Mouse (Mus musculus) forebrain, embryonic 14.5 days (tissue): ENCODE results near the gene Sdc1. TPM values are rescaled to one million over a fixed set of nuclear protein-coding genes. Genes with fewer than 3 reads are reported as not detected.

Experiments
- ATAC-seq: fragments of 200-750 bp; cut with Nextera tagmentation; 2 replicates; pipeline ENCODE4 v1.8.0; 2017; ENCODE audit warnings: mild to moderate bottlenecking, moderate library complexity
- DNase-seq: peaks from one replicate; pipeline ENCODE4 v3.0.0-alpha.2; 2015; ENCODE audit warnings: low spot score
- H3K27ac ChIP-seq: fragments of 300-500 bp; sonication (generic); 2 replicates; pipeline ENCODE4 v1.5.1; 2014; ENCODE audit warnings: low read depth, mild to moderate bottlenecking, control low read depth, low read length, moderate library complexity
- H3K27me3 ChIP-seq: fragments of 300-500 bp; sonication (generic); replicated peaks from 2 replicates; pipeline ENCODE4 v1.6.1; 2014; ENCODE audit warnings: low read length, control low read depth, mixed read lengths; ENCODE audit not compliant: control insufficient read depth, insufficient read depth
- H3K36me3 ChIP-seq: fragments of 300-500 bp; sonication (generic); 2 replicates; pipeline ENCODE4 v1.6.1; 2014; ENCODE audit warnings: low read length, control low read depth; ENCODE audit not compliant: control insufficient read depth, insufficient read depth
- H3K4me1 ChIP-seq: fragments of 300-500 bp; sonication (generic); 2 replicates; pipeline ENCODE4 v1.6.1; 2014; ENCODE audit warnings: antibody characterized with exemption, low read length, control low read depth; ENCODE audit not compliant: control insufficient read depth, insufficient read depth
- H3K4me2 ChIP-seq: fragments of 300-500 bp; sonication (generic); 2 replicates; pipeline ENCODE4 v1.6.1; 2014; ENCODE audit warnings: mild to moderate bottlenecking, control low read depth, low read length
- H3K4me3 ChIP-seq: fragments of 300-500 bp; sonication (generic); 2 replicates; pipeline ENCODE4 v1.5.1; 2014; ENCODE audit warnings: low read depth, low read length, control low read depth
- H3K9ac ChIP-seq: fragments of 300-500 bp; sonication (generic); 2 replicates; pipeline ENCODE4 v1.6.1; 2014; ENCODE audit warnings: mild to moderate bottlenecking, low read length, control low read depth, moderate library complexity
- H3K9me3 ChIP-seq: fragments of 300-500 bp; sonication (generic); replicated peaks from 2 replicates; pipeline ENCODE4 v1.6.1; 2016; ENCODE audit warnings: low read length, control low read depth, mixed read lengths; ENCODE audit not compliant: control insufficient read depth
- WGBS: fragments of 180-500 bp; shearing (Covaris S2); extraction: QIAGEN DNeasy Blood & Tissue Kit; methylation state at CpG from one replicate; pipeline ENCODE4 v1.1.7; 2014; 5-methylcytosine and 5-hydroxymethylcytosine counted together
- polyA plus RNA-seq: library from polyadenylated mRNA; unstranded; fragments of >200 nt; fragmentation: Nextera tagmentation; extraction: Ambion mirVana; gene quantifications from 2 replicates; pipeline ENCODE4 v1.2.1, GENCODE M21; 2014

The Sdc1 gene
- polyA plus RNA-seq, 1 experiment from 2014 or later = 21.3 TPM

DNA sequence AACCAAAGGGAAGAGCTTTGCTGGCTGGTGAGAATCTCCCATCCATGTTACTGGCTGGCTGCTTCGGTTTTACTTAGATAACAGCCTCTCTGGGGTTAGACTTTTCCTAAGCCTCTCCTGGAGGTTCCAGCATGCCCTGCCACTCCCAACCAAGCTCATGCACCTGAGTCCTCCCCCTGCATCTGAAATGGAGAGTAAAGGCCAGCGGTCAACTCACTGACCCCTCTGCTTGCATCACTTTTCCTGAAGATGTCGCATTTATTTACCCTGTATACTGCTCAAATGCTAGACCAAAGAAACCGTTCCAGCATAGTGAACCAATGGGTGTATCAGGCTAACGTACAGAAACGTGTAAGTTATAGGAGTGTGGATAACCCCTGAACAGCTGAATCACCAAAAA is 38.5 kb downstream of the Sdc1 start:
- Histone ChIP-seq H3K27ac (no peak overlapping the region), H3K4me1 (no peaks in the 10 kb centered on the region), H3K9me3 (no peaks in the 10 kb centered on the region), H3K4me2 (no peak overlapping the region), H3K36me3 (no peaks in the 10 kb centered on the region), H3K27me3 (no peaks in the 10 kb centered on the region), H3K9ac (no peak overlapping the region), H3K4me3 (no peak overlapping the region)
- ATAC-seq (no peak), DNase-seq (no peak)
- WGBS = 89% methylated on average over 6 of the region's 6 CpGs

GRCm38 (mm10) chr12:8810966-8811365 is 39.8 kb downstream of the Sdc1 start:
- Histone ChIP-seq H3K4me3 (no peak overlapping the region), H3K9me3 (no peaks in the 10 kb centered on the region), H3K36me3 (no peaks in the 10 kb centered on the region), H3K4me1 (no peaks in the 10 kb centered on the region), H3K27ac (no peak overlapping the region), H3K27me3 (no peaks in the 10 kb centered on the region), H3K4me2 (no peak overlapping the region), H3K9ac (no peak overlapping the region)
- ATAC-seq (no peak), DNase-seq (no peak)
- WGBS = 66% methylated on average over 2 of the region's 2 CpGs

DNA sequence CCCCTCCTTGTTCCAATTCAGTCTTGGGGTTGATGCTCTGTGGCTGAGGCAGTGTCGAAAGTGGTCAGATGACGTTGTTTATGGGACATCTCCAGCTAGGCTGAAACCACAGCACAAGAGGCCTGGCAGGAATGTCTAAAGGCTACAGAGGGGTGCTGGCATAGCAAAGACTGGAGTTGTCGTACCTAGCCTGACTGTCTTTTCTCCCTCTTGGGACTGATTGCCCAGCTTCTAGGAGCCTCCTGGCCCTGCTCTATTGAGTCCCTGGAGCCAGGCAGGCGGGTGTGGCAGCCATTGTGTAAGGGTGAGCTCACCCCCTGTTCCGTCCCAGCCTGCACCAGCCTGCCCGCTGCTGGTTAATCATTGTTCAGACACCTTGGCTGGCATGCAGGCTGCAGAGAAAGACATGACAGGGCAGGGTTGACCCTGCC is 40.3 kb downstream of the Sdc1 start:
- Histone ChIP-seq H3K27ac (no peak overlapping the region), H3K9ac (no peak overlapping the region), H3K4me3 (no peak overlapping the region), H3K4me2 (no peak overlapping the region), H3K36me3 (no peaks in the 10 kb centered on the region), H3K27me3 (no peaks in the 10 kb centered on the region), H3K4me1 (no peaks in the 10 kb centered on the region), H3K9me3 (no peaks in the 10 kb centered on the region)
- ATAC-seq (no peak), DNase-seq (no peak)
- 59% methylated on average over 6 of the region's 6 CpGs for WGBS

DNA sequence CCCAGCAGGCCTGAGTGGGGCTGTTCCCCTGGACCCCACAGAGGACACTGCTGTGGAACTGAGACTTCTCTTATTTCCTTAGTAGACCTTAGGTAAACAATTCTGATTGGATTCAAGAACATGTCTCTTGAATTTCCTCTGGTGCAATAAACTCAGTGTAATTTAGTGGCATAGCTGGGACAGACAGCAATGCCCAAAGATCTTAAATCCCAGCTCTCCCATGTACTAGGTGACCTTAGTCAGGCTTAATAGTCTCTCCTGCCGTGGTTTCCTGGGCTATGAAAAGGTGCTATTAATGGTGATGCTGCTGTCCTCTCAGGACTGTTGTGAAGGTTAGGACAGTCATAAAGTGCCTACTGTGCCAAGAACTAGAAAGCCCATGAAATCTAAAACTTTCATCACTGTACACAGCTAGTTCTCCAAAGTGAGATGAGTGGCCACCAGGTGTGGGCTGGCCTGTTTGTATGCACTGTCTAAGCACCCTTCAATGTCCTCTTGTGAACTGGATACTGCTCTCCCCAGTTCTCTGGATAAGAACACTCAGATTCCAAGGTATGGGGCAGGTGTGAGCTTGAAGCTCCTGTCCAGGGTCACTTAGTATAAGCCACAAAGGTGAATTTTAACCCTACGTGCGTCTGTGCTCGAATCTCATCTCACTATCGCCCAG is 40.9 kb downstream of the Sdc1 start:
- Histone ChIP-seq H3K9ac (no peak overlapping the region), H3K4me3 (no peak overlapping the region), H3K27me3 (no peaks in the 10 kb centered on the region), H3K27ac (no peak overlapping the region), H3K36me3 (no peaks in the 10 kb centered on the region), H3K4me1 (no peaks in the 10 kb centered on the region), H3K4me2 (no peak overlapping the region), H3K9me3 (no peaks in the 10 kb centered on the region)
- no peak for DNase-seq
- ATAC-seq = no peak
- WGBS = 82% methylated on average over 5 of the region's 5 CpGs

DNA sequence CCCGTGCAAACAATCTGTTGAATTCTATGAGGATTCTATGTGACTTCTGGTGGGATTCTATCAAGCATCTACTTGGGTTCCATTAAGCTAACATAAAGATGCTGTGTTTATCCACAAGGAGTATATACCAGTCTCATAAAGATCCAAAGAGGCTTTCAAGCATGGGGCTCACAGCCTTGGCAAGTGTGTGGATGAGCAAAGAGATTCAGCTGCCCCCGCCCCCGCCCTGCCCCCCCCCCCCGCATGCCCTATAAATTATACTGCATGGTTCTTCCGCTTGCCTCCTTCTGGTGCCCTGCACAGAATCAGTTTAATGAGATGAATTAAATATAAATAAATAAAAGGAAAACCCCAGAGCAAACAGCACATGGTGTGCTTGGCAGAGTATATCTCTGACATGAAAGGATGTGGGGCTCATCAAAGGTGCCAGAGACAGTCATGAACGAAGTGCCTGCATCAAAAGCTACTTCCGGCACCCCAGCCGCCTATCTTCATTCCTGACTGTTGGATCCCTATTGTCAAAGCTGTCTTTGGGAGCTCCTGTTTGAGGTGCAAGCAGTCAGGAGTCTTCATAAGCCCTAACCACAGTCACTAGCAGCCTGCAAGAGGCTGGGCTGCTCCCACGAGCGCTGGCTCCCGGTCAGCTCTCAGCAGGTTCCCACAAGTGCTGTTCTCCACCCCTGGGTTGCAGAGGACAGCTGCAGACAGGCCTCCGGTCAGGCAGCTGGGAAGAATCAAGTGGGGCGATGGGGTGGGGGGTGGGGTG is 46.5 kb downstream of the Sdc1 start:
- 0 out of 2 replicates have a peak overlapping the region, but pooled peaks have one; percentile 25 for H3K9ac ChIP-seq
- no peaks in the 10 kb centered on the region for H3K27me3 ChIP-seq
- H3K4me2 ChIP-seq = no peak overlapping the region
- 0 out of 2 replicates have a peak, but pooled peaks have one; percentile 18 for ATAC-seq
- H3K9me3 ChIP-seq = no peaks in the 10 kb centered on the region
- H3K4me1 ChIP-seq = 0 out of 2 replicates have a peak, but pooled peaks cover 4% of the 10 kb centered on the region
- no peaks in the 10 kb centered on the region for H3K36me3 ChIP-seq
- 37% methylated on average over 13 of the region's 13 CpGs for WGBS
- no peak overlapping the region for H3K27ac ChIP-seq
- no peak overlapping the region for H3K4me3 ChIP-seq
- peak; percentile 23 for DNase-seq

DNA sequence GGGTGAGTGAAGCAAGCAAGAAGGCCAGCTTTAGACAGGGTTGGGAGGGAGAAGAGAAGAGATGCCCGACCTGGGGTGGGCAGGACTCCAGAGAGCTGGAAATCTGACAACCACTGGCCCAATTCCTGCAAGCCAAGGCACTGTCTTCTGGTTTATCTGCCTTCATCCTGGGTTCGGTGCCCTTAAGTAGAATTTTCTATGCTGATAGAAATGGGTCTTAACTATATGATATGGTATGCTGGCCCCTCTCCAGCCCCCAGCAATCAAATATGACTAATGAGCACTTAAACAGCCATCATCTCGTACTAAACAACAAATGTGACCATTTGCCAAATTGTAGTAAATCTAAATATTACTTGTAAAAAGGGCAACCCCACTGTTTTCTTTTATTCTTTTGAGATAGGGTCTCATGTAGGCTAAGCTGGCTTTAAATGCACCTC is 47.1 kb downstream of the Sdc1 start:
- H3K4me1 ChIP-seq = 0 out of 2 replicates have a peak, but pooled peaks cover 4% of the 10 kb centered on the region
- ATAC-seq (no peak), DNase-seq (no peak)
- no peaks in the 10 kb centered on the region for H3K9me3 ChIP-seq
- H3K36me3 ChIP-seq = no peaks in the 10 kb centered on the region
- no peak overlapping the region for H3K4me3 ChIP-seq
- H3K27ac ChIP-seq = no peak overlapping the region
- no peak overlapping the region for H3K4me2 ChIP-seq
- 48% methylated on average over 3 of the region's 3 CpGs for WGBS
- no peaks in the 10 kb centered on the region for H3K27me3 ChIP-seq
- 0 out of 2 replicates have a peak overlapping the region, but pooled peaks have one; percentile 25 for H3K9ac ChIP-seq

DNA sequence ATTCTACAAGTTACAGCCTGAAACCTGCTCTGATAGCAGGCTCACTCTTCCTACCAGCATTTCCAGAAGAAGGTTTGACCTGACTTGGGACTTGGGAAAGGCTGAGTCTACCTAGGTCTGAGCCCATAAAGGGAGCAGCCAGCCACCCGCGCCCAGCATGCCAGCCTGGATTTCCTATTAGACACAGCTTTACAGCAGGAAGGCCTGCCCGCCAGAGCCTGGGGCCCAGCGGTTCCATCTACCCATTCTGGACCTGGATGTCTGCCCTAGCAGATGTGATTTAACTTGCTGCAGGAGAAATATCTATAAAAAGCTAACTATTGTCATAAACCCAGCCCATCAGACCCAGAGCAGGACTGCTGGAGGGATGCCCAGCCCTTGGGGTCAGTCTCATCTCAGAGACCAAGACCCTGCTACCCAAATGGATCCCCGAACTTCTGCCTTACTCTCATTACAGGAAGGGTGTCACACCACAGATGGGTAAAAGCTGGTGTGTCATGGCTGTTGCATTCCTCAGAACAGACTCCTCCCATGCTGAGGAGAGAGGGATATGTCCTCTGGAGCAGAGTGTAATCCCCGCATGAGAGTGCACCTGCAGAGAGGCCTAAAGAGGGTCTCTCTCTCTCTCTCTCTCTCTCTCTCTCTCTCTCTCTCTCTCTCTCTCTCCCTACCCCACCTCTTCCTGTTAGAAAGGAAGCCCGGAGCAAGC is 54.0 kb downstream of the Sdc1 start:
- DNase-seq (no peak), ATAC-seq (no peak)
- no peak overlapping the region for H3K4me3 ChIP-seq

GRCm38 (mm10) chr12:8827014-8827715 is 56.0 kb downstream of the Sdc1 start:
- no peak overlapping the region for H3K4me2 ChIP-seq
- 92% methylated on average over 9 of the region's 9 CpGs for WGBS

More for the DNA sequence above, 54.0 kb downstream of the Sdc1 start:
- Histone ChIP-seq H3K9me3 (no peaks in the 10 kb centered on the region), H3K27me3 (no peaks in the 10 kb centered on the region), H3K4me1 (no peaks in the 10 kb centered on the region), H3K36me3 (no peaks in the 10 kb centered on the region), H3K9ac (no peak overlapping the region), H3K27ac (no peak overlapping the region), H3K4me2 (no peak overlapping the region)
- WGBS = 76% methylated on average over 7 of the region's 7 CpGs

More at GRCm38 (mm10) chr12:8827014-8827715, 56.0 kb downstream of the Sdc1 start:
- H3K27me3 ChIP-seq = no peaks in the 10 kb centered on the region
- H3K36me3 ChIP-seq = no peaks in the 10 kb centered on the region
- ATAC-seq = no peak
- H3K9ac ChIP-seq = no peak overlapping the region
- no peak overlapping the region for H3K27ac ChIP-seq
- no peak for DNase-seq
- no peak overlapping the region for H3K4me3 ChIP-seq
- no peaks in the 10 kb centered on the region for H3K4me1 ChIP-seq
- H3K9me3 ChIP-seq = no peaks in the 10 kb centered on the region
